Mouse (Mus musculus) myocyte (in vitro differentiated cells): ENCODE measurements at regions not wholly inside any gene's neighbourhood (a gene's known extent, or its start where the extent isn't known, plus 50 kb on each side); places are given as distances from the start of the nearest gene placed in this dataset.

Experiments
- H3K27me3 ChIP-seq: one replicate; pipeline ENCODE4 v1.6.1; 2011; ENCODE audit not compliant: control insufficient read depth, insufficient read depth, insufficient read length
- H3K36me3 ChIP-seq: one replicate; pipeline ENCODE4 v1.6.1; 2011; ENCODE audit not compliant: control insufficient read depth, insufficient read depth
- H3K4me2 ChIP-seq: one replicate; pipeline ENCODE4 v1.6.1; 2011; ENCODE audit warnings: low read depth, control low read depth
- H3K4me3 ChIP-seq: one replicate; pipeline ENCODE4 v1.5.1; 2011; ENCODE audit warnings: mild to moderate bottlenecking, control low read depth, moderate library complexity
- H3K79me2 ChIP-seq: one replicate; pipeline ENCODE4 v1.6.1; 2011; ENCODE audit not compliant: control insufficient read depth, insufficient read depth
- H3ac ChIP-seq: one replicate; pipeline ENCODE4 v1.6.1; 2011; ENCODE audit not compliant: control insufficient read depth, insufficient read length
- CEBPB ChIP-seq: IDR thresholded peaks from 2 replicates; pipeline ENCODE4 v1.6.1; 2011; ENCODE audit warnings: mild to moderate bottlenecking, moderate library complexity; ENCODE audit not compliant: poor library complexity, insufficient read depth, severe bottlenecking
- E2F4 ChIP-seq: IDR thresholded peaks from one replicate; pipeline ENCODE4 v1.6.1; 2011; ENCODE audit warnings: mild to moderate bottlenecking, control low read depth, moderate library complexity; ENCODE audit not compliant: insufficient read depth
- MAX ChIP-seq: IDR thresholded peaks from one replicate; pipeline ENCODE4 v1.6.1; 2011; ENCODE audit warnings: low read depth, mild to moderate bottlenecking, control low read depth
- MYOD1 ChIP-seq, 3 experiments: IDR thresholded peaks; one replicate each; pipeline ENCODE4 v1.6.1; 2011; ENCODE audit warnings: control low read depth in 2 of 3, low read depth in 2 of 3, mild to moderate bottlenecking in 2 of 3, moderate library complexity in 1 of 3; ENCODE audit not compliant: insufficient read length in 2 of 3, control insufficient read depth in 1 of 3
- MYOG ChIP-seq, 3 experiments: IDR thresholded peaks; one replicate each; pipeline ENCODE4 v1.6.1; 2011; ENCODE audit warnings: control low read depth in 2 of 3, low read depth in 2 of 3, mild to moderate bottlenecking in 2 of 3; ENCODE audit not compliant: insufficient read length in 2 of 3, control insufficient read depth in 1 of 3, insufficient read depth in 1 of 3
- POLR2A ChIP-seq: IDR thresholded peaks from one replicate; pipeline ENCODE4 v1.6.1; 2011; ENCODE audit warnings: low read depth, mild to moderate bottlenecking, control low read depth, moderate library complexity; ENCODE audit not compliant: insufficient read length
- POLR2AphosphoS2 ChIP-seq: IDR thresholded peaks from one replicate; pipeline ENCODE4 v1.6.1; 2011; ENCODE audit warnings: low read depth, control low read depth; ENCODE audit not compliant: insufficient read length
- REST ChIP-seq: IDR thresholded peaks from one replicate; pipeline ENCODE4 v1.6.1; 2011; ENCODE audit warnings: mild to moderate bottlenecking, control low read depth, moderate library complexity; ENCODE audit not compliant: insufficient read depth, insufficient read length
- SRF ChIP-seq: IDR thresholded peaks from one replicate; pipeline ENCODE4 v1.6.1; 2011; ENCODE audit warnings: low read depth; ENCODE audit not compliant: control insufficient read depth, insufficient read length
- TCF12 ChIP-seq: IDR thresholded peaks from one replicate; pipeline ENCODE4 v1.6.1; 2011; ENCODE audit warnings: mild to moderate bottlenecking, control low read depth; ENCODE audit not compliant: poor library complexity, insufficient read depth, severe bottlenecking
- TCF3 ChIP-seq: IDR thresholded peaks from one replicate; pipeline ENCODE4 v1.6.1; 2011; ENCODE audit warnings: low read depth, control low read depth; ENCODE audit not compliant: insufficient read length
- USF1 ChIP-seq: IDR thresholded peaks from one replicate; pipeline ENCODE4 v1.6.1; 2011; ENCODE audit warnings: low read depth, mild to moderate bottlenecking, control low read depth, moderate library complexity

- Histone ChIP-seq H3K4me2 (no peak overlapping the region), H3K79me2 (no peaks in the 10 kb centered on the region), H3ac (no peak overlapping the region), H3K4me3 (no peak overlapping the region), H3K27me3 (no peaks in the 10 kb centered on the region), H3K36me3 (no peaks in the 10 kb centered on the region)
- no peak for TF ChIP-seq MYOG (IDR thresholded peaks at IDR 0.05; ENCODE audit: control insufficient read depth in 1 of 3, insufficient read depth in 1 of 3, insufficient read length in 2 of 3, low read depth in 2 of 3)
- no peak for TF ChIP-seq POLR2A
- TF ChIP-seq SRF, result no peak
- no peak for TF ChIP-seq USF1
- no peak for TF ChIP-seq TCF3
- TF ChIP-seq TCF12, result no peak
- no peak for TF ChIP-seq REST
- no peak for TF ChIP-seq MAX
- no peak for TF ChIP-seq E2F4
- no peak for TF ChIP-seq MYOD1 (IDR thresholded peaks at IDR 0.05; ENCODE audit: control insufficient read depth in 1 of 3, insufficient read length in 2 of 3, low read depth in 2 of 3)
- TF ChIP-seq POLR2AphosphoS2, result no peak
- no peak for TF ChIP-seq CEBPB
Measured at GRCm38 (mm10) chr13:51284679-51285078, 113.9 kb downstream of the Nxnl2 start.

- no peaks in the 10 kb centered on the region for H3K27me3 ChIP-seq
- no peak overlapping the region for H3ac ChIP-seq
- no peaks in the 10 kb centered on the region for H3K79me2 ChIP-seq
- H3K4me3 ChIP-seq, result no peak overlapping the region
- no peaks in the 10 kb centered on the region for H3K36me3 ChIP-seq
- TF ChIP-seq MYOD1 (IDR thresholded peaks at IDR 0.05; ENCODE audit: control insufficient read depth in 1 of 3, insufficient read length in 2 of 3, low read depth in 2 of 3) (no peak), USF1 (no peak), REST (no peak), POLR2A (no peak), POLR2AphosphoS2 (no peak), SRF (no peak), E2F4 (no peak), MYOG (IDR thresholded peaks at IDR 0.05; ENCODE audit: control insufficient read depth in 1 of 3, insufficient read depth in 1 of 3, insufficient read length in 2 of 3, low read depth in 2 of 3) (no peak), CEBPB (no peak), MAX (no peak), TCF3 (no peak)
- H3K4me2 ChIP-seq, result no peak overlapping the region
Measured at GRCm38 (mm10) chr13:51289442-51289841, 118.6 kb downstream of the Nxnl2 start.

DNA sequence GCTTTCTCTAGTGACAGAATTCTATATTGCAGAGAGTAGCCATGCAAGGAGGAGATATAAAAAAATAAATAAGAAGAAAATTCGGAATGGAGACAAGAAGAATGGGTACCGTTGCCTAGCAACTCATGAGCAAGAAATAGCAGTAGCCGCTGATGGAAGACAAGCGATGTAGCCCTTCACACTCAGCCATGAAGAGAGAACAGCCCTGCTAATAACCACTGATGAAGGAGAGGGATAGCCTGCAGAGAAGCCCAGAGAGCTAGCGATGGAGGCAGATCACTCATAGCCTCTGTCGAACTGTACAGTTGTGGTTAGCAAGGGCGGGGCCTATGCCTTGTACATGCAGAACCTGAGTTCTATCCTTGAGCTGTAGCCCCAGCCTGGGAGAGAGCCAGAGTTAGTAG, 118.4 kb upstream of the S1pr3 start:
- H3K36me3 ChIP-seq, result no peaks in the 10 kb centered on the region
- H3K79me2 ChIP-seq, result no peaks in the 10 kb centered on the region
- H3ac ChIP-seq, result no peak overlapping the region
- H3K4me2 ChIP-seq, result no peak overlapping the region
- no peaks in the 10 kb centered on the region for H3K27me3 ChIP-seq
- no peak overlapping the region for H3K4me3 ChIP-seq
- TF ChIP-seq USF1 (no peak), TCF12 (no peak), MYOD1 (IDR thresholded peaks at IDR 0.05; ENCODE audit: control insufficient read depth in 1 of 3, insufficient read length in 2 of 3, low read depth in 2 of 3) (no peak), REST (no peak), MYOG (IDR thresholded peaks at IDR 0.05; ENCODE audit: control insufficient read depth in 1 of 3, insufficient read depth in 1 of 3, insufficient read length in 2 of 3, low read depth in 2 of 3) (no peak), MAX (no peak), E2F4 (no peak), POLR2AphosphoS2 (no peak), SRF (no peak), CEBPB (no peak), POLR2A (no peak), TCF3 (no peak)

- Histone ChIP-seq H3ac (no peak overlapping the region), H3K36me3 (no peaks in the 10 kb centered on the region), H3K79me2 (no peaks in the 10 kb centered on the region), H3K4me3 (no peak overlapping the region), H3K4me2 (no peak overlapping the region), H3K27me3 (no peaks in the 10 kb centered on the region)
- TF ChIP-seq POLR2AphosphoS2, result no peak
- no peak for TF ChIP-seq MAX
Measured at GRCm38 (mm10) chr13:51290926-51291325, 117.5 kb upstream of the S1pr3 start.

GRCm38 (mm10) chr13:51293047-51293446, 115.4 kb upstream of the S1pr3 start:
- Histone ChIP-seq H3K79me2 (no peaks in the 10 kb centered on the region), H3ac (no peak overlapping the region), H3K4me3 (no peak overlapping the region), H3K36me3 (no peaks in the 10 kb centered on the region), H3K4me2 (no peak overlapping the region), H3K27me3 (no peaks in the 10 kb centered on the region)
- TF ChIP-seq MYOG (IDR thresholded peaks at IDR 0.05; ENCODE audit: control insufficient read depth in 1 of 3, insufficient read depth in 1 of 3, insufficient read length in 2 of 3, low read depth in 2 of 3) (no peak), POLR2AphosphoS2 (no peak), MAX (no peak), USF1 (no peak), MYOD1 (IDR thresholded peaks at IDR 0.05; ENCODE audit: control insufficient read depth in 1 of 3, insufficient read length in 2 of 3, low read depth in 2 of 3) (no peak), E2F4 (no peak), TCF3 (no peak), SRF (no peak), REST (no peak), POLR2A (no peak), CEBPB (no peak), TCF12 (no peak)
